Mouse (Mus musculus) ES-E14 (cell line): Measurements from ENCODE around the gene Trappc10. TPM values are rescaled to one million over a fixed set of nuclear protein-coding genes. Genes with fewer than 3 reads are reported as not detected.

Experiments used
- DNase-seq: peaks from one replicate; pipeline ENCODE4 v3.0.0-alpha.2; 2013; ENCODE audit warnings: low read depth, low spot score
- H3K27ac ChIP-seq: 2 replicates; pipeline ENCODE4 v1.5.1; 2012; ENCODE audit warnings: low read depth, mild to moderate bottlenecking, low read length, moderate library complexity, mixed read lengths; ENCODE audit not compliant: poor library complexity, insufficient read depth, severe bottlenecking
- H3K36me3 ChIP-seq: 2 replicates; pipeline ENCODE4 v1.6.1; 2012; ENCODE audit warnings: mild to moderate bottlenecking, low read length, moderate library complexity, mixed read lengths; ENCODE audit not compliant: control insufficient read depth, poor library complexity, insufficient read depth, severe bottlenecking
- H3K4me1 ChIP-seq, 2 experiments: fragments of 150-350 bp in 1 of 2; sonication (generic) in 1 of 2; 2 replicates each; pipeline ENCODE4 v1.6.1; 2012; ENCODE audit warnings: low read length in 2 of 2, mild to moderate bottlenecking in 1 of 2, mixed read lengths in 1 of 2; ENCODE audit not compliant: control insufficient read depth in 2 of 2, insufficient read depth in 2 of 2, poor library complexity in 1 of 2
- H3K4me3 ChIP-seq, 2 experiments: fragments of 150-350 bp in 1 of 2; sonication (generic) in 1 of 2; 2 replicates each; pipeline ENCODE4 v1.5.1; 2012; ENCODE audit warnings: low read length in 2 of 2, low read depth in 1 of 2, mild to moderate bottlenecking in 1 of 2, mixed read lengths in 1 of 2; ENCODE audit not compliant: insufficient read depth in 1 of 2, poor library complexity in 1 of 2, severe bottlenecking in 1 of 2
- H3K9ac ChIP-seq: 2 replicates; pipeline ENCODE4 v1.6.1; 2012; ENCODE audit warnings: low read depth, mild to moderate bottlenecking, low read length, mixed read lengths; ENCODE audit not compliant: poor library complexity, insufficient read depth, severe bottlenecking
- H3K9me3 ChIP-seq: fragments of 150-350 bp; sonication (generic); 2 replicates; pipeline ENCODE4 v1.6.1; 2012; ENCODE audit warnings: low read depth, mild to moderate bottlenecking, low read length; ENCODE audit not compliant: control insufficient read depth, insufficient read depth
- CHD2 ChIP-seq: IDR thresholded peaks from 2 replicates; pipeline ENCODE4 v1.6.1; 2014; ENCODE audit warnings: mild to moderate bottlenecking, low read depth, low read length, inconsistent platforms
- HCFC1 ChIP-seq: IDR thresholded peaks from 2 replicates; pipeline ENCODE4 v1.6.1; 2012; ENCODE audit warnings: low read length, inconsistent platforms, borderline replicate concordance; ENCODE audit not compliant: insufficient read depth
- MAFK ChIP-seq: IDR thresholded peaks from 2 replicates; pipeline ENCODE4 v1.6.1; 2014; ENCODE audit warnings: mild to moderate bottlenecking, low read depth, low read length, inconsistent platforms; ENCODE audit not compliant: insufficient read depth
- ZC3H11A ChIP-seq: IDR thresholded peaks from 2 replicates; pipeline ENCODE4 v1.6.1; 2012; ENCODE audit warnings: low read depth, mild to moderate bottlenecking, inconsistent platforms, low read length, borderline replicate concordance
- ZNF384 ChIP-seq: IDR thresholded peaks from 2 replicates; pipeline ENCODE4 v1.6.1; 2012; ENCODE audit warnings: low read depth, low read length, inconsistent platforms
- in situ Hi-C, 2 experiments: fragments of 600-800 bp; cut with MboI; formaldehyde crosslinking; loops; one replicate each; pipeline ENCODE4 v1.15.1; 2025; ENCODE audit warnings: low sequenced_read_pairs in 2 of 2, inconsistent platforms in 1 of 2; ENCODE audit not compliant: unreplicated experiment in 2 of 2
- total RNA-seq: library from RNA; depleted of rRNA; stranded (reverse); fragments of 300-350 nt; gene quantifications from 2 replicates; pipeline ENCODE4 v1.2.3, GENCODE M21; 2012

The Trappc10 gene
- total RNA-seq, 1 experiment: 26.1 TPM

- no peak overlapping the region for H3K4me3 ChIP-seq
- DNase-seq: no peak
- H3K27ac ChIP-seq: no peak overlapping the region
- peaks cover 2 to 8% of the 10 kb centered on the region in 2 experiments; a peak in 2 of 4 replicates for H3K4me1 ChIP-seq
- in situ Hi-C loops: no loop called here
- no peak overlapping the region for H3K9ac ChIP-seq
- no peak for TF ChIP-seq MAFK
- TF ChIP-seq ZC3H11A: no peak
- no peak for TF ChIP-seq HCFC1
- no peak for TF ChIP-seq ZNF384
- TF ChIP-seq CHD2: no peak
- H3K9me3 ChIP-seq: no peaks in the 10 kb centered on the region
- peaks cover 12% of the 10 kb centered on the region; the same call in 1 of the 2 replicates for H3K36me3 ChIP-seq
Observed at GRCm38 (mm10) chr10:78277835-78278234, 33.4 kb upstream of the Trappc10 start.

DNA sequence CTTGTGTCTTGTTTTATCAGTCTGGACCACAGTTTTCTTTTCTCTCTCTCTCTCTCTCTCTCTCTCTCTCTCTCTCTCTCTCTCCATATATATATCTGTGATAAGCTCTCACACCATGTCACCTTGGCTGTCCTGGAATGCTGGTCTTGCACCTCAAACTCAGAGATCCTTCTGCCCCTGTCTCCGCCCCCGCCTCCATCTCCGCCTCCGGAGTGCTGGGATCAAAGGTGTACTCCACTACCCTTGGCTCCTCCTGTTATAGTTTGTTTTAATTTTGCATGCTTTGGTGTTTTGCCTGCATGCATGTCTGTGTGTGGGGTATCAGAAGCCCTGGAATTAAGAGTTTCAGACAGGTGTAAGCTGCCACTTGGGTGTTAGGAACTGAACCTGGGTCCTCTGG lies 31.8 kb upstream of the Trappc10 start:
- Histone ChIP-seq H3K27ac (no peak overlapping the region), H3K4me3 (no peak overlapping the region), H3K36me3 (peaks cover 8% of the 10 kb centered on the region; the same call in 1 of the 2 replicates), H3K9ac (no peak overlapping the region), H3K4me1 (peaks cover 8 to 19% of the 10 kb centered on the region in 2 experiments; a peak in 2 of 4 replicates), H3K9me3 (no peaks in the 10 kb centered on the region)
- DNase-seq: no peak
- in situ Hi-C loops: no loop called here
- no peak for TF ChIP-seq ZC3H11A
- TF ChIP-seq CHD2: no peak
- no peak for TF ChIP-seq HCFC1

GRCm38 (mm10) chr10:78272932-78273331 lies 28.5 kb upstream of the Trappc10 start:
- DNase-seq: peak; percentile 29
- peaks cover 4% of the 10 kb centered on the region; the same call in 1 of the 2 replicates for H3K36me3 ChIP-seq
- TF ChIP-seq ZNF384 (no peak), ZC3H11A (no peak), CHD2 (no peak), HCFC1 (no peak), MAFK (no peak)
- peak overlapping the region; percentile 7 to 21; a peak in 2 of 4 replicates for H3K4me3 ChIP-seq
- peak overlapping the region; percentile 43; the same call in 1 of the 2 replicates for H3K9ac ChIP-seq
- no peaks in the 10 kb centered on the region for H3K9me3 ChIP-seq
- in situ Hi-C loops: no loop called here
- H3K4me1 ChIP-seq: peaks cover 9 to 34% of the 10 kb centered on the region in 2 experiments; a peak in 2 of 4 replicates
- peak overlapping the region; percentile 48; the same call in 1 of the 2 replicates for H3K27ac ChIP-seq

- no peaks in the 10 kb centered on the region for H3K9me3 ChIP-seq
- TF ChIP-seq CHD2: no peak
- no peak for TF ChIP-seq ZC3H11A
- DNase-seq: no peak
- no peak overlapping the region for H3K9ac ChIP-seq
- no peaks in the 10 kb centered on the region for H3K36me3 ChIP-seq
- in situ Hi-C loops: no loop called here
- H3K27ac ChIP-seq: no peak overlapping the region
- H3K4me1 ChIP-seq: peaks cover 0 to 16% of the 10 kb centered on the region in 2 experiments; a peak in 2 of 4 replicates
- no peak overlapping the region for H3K4me3 ChIP-seq
Observed at GRCm38 (mm10) chr10:78265881-78266280, 21.4 kb upstream of the Trappc10 start.

- no peak overlapping the region for H3K4me3 ChIP-seq
- H3K9ac ChIP-seq: no peak overlapping the region
- peaks cover 0 to 12% of the 10 kb centered on the region in 2 experiments; a peak in 2 of 4 replicates for H3K4me1 ChIP-seq
- H3K36me3 ChIP-seq: no peaks in the 10 kb centered on the region
- no peak for DNase-seq
- H3K27ac ChIP-seq: no peak overlapping the region
- in situ Hi-C loops: no loop called here
- no peaks in the 10 kb centered on the region for H3K9me3 ChIP-seq
- TF ChIP-seq MAFK (no peak), ZNF384 (no peak), CHD2 (no peak), HCFC1 (no peak), ZC3H11A (no peak)
Observed at GRCm38 (mm10) chr10:78264735-78265134, 20.3 kb upstream of the Trappc10 start.
